Mouse (Mus musculus) spleen, adult 2 months (tissue): ENCODE data around the gene Nectin2.

Experiments used
- CTCF ChIP-seq: fragments of 200-500 bp; IDR thresholded peaks from 2 replicates; pipeline ENCODE4 v1.5.1; 2011; ENCODE audit warnings: mild to moderate bottlenecking, inconsistent platforms; ENCODE audit not compliant: insufficient read depth, insufficient read length, insufficient replicate concordance; ENCODE audit errors: extremely low read depth
- POLR2A ChIP-seq: fragments of 200-500 bp; IDR thresholded peaks from 2 replicates; pipeline ENCODE4 v1.6.1; 2011; ENCODE audit warnings: low read depth, low read length, inconsistent platforms

- TF ChIP-seq CTCF, result no peak
- TF ChIP-seq POLR2A, result no peak
Observed at GRCm38 (mm10) chr7:19796254-19796653, 46.0 kb upstream of the Nectin2 start.
